Mouse (Mus musculus) heart, postnatal 36 days (tissue): Measurements from ENCODE around the gene Zdhhc24. TPM values are rescaled to one million over a fixed set of nuclear protein-coding genes. Genes with fewer than 3 reads are reported as not detected.

Experiments
- total RNA-seq, 2 experiments: library from RNA; stranded (reverse); gene quantifications; 2 replicates each; pipeline ENCODE4 v1.2.3; 2021

The Zdhhc24 gene
- total RNA-seq, 2 experiments from 2014 or later = 3.2 to 3.4 TPM

Other genes starting within 250 kb of the Zdhhc24 start
- gene Gm960, start 180.0 kb upstream of the Zdhhc24 start, total RNA-seq = not detected
- gene Sptbn2, start 167.5 kb upstream of the Zdhhc24 start, total RNA-seq = under 1 TPM; 0.19 to 0.22 TPM
- 1 to 10 TPM; 5.9 to 7.0 TPM for gene Rbm4b, start 122.2 kb upstream of the Zdhhc24 start, total RNA-seq
- 10 to 100 TPM; 42.5 to 43.7 TPM for gene Rbm4, start 84.8 kb upstream of the Zdhhc24 start, total RNA-seq
- 10 to 100 TPM; 18.3 to 19.8 TPM for gene Gm21992, start 67.1 kb upstream of the Zdhhc24 start, total RNA-seq
- 10 to 100 TPM; 23.0 to 24.5 TPM for gene Rbm14, start 67.0 kb upstream of the Zdhhc24 start, total RNA-seq
- 10 to 100 TPM; 28.4 to 30.3 TPM for gene Ccs, start 39.3 kb upstream of the Zdhhc24 start, total RNA-seq
- not detected for gene Ccdc87, start 39.3 kb upstream of the Zdhhc24 start, total RNA-seq
- gene Ctsf, start 23.5 kb upstream of the Zdhhc24 start, total RNA-seq = 10 to 100 TPM; 84.5 to 90.7 TPM
- gene Actn3, start 759 bp upstream of the Zdhhc24 start, total RNA-seq = under 1 TPM; 0.30 to 0.44 TPM
- gene Bbs1, start 28.0 kb downstream of the Zdhhc24 start, total RNA-seq = 1 to 10 TPM; 2.3 to 5.1 TPM
- 10 to 100 TPM; 17.4 to 21.3 TPM for gene Dpp3, start 49.6 kb downstream of the Zdhhc24 start, total RNA-seq
- 1 to 10 TPM; 1.6 to 3.3 TPM for gene Peli3, start 64.5 kb downstream of the Zdhhc24 start, total RNA-seq
- 10 to 100 TPM; 69.1 to 69.9 TPM for gene Mrpl11, start 83.5 kb downstream of the Zdhhc24 start, total RNA-seq
- gene Npas4, start 111.6 kb downstream of the Zdhhc24 start, total RNA-seq = not detected
- gene Slc29a2, start 145.2 kb downstream of the Zdhhc24 start, total RNA-seq = 10 to 100 TPM; 12.7 to 13.2 TPM
- gene B4gat1, start 160.2 kb downstream of the Zdhhc24 start, total RNA-seq = 10 to 100 TPM; 45.1 to 47.2 TPM
- 1 to 10 TPM; 1.4 to 3.9 TPM for gene AC124502.3, start 160.2 kb downstream of the Zdhhc24 start, total RNA-seq
- 10 to 100 TPM; 13.9 to 15.6 TPM for gene Brms1, start 162.7 kb downstream of the Zdhhc24 start, total RNA-seq
- 1 to 10 TPM; 1.8 to 2.1 TPM for gene Rin1, start 171.8 kb downstream of the Zdhhc24 start, total RNA-seq
- 10 to 100 TPM; 13.8 to 15.1 TPM for gene Cd248, start 189.4 kb downstream of the Zdhhc24 start, total RNA-seq
- 1 to 10 TPM; 1.7 to 2.8 TPM for gene Tmem151a, start 206.9 kb downstream of the Zdhhc24 start, total RNA-seq
- gene Yif1a, start 209.9 kb downstream of the Zdhhc24 start, total RNA-seq = 100 to 1,000 TPM in 1 of 2 experiments, 10 to 100 TPM in 1; 89.0 to 102 TPM
- gene Cnih2, start 219.9 kb downstream of the Zdhhc24 start, total RNA-seq = under 1 TPM; 0.30 to 0.31 TPM
- gene Rab1b, start 228.4 kb downstream of the Zdhhc24 start, total RNA-seq = 100 to 1,000 TPM; 176 to 201 TPM
- 10 to 100 TPM; 47.3 to 49.7 TPM for gene Klc2, start 239.9 kb downstream of the Zdhhc24 start, total RNA-seq